Mouse (Mus musculus) left cerebral cortex, postnatal 14 days (tissue): ENCODE measurements around the gene Adamts13. TPM values are rescaled to one million over a fixed set of nuclear protein-coding genes. Genes with fewer than 3 reads are reported as not detected.

Experiments used
- DNase-seq, 2 experiments: peaks; one replicate each; pipeline ENCODE4 v3.0.0; 2021 to 2022; ENCODE audit warnings: low spot score in 2 of 2, mixed read lengths in 1 of 2
- intact Hi-C: fragments of 180-260 bp; cut with DNase I; formaldehyde crosslinking; loops from one replicate; pipeline ENCODE4 v1.15.1; 2025
- total RNA-seq, 2 experiments: library from RNA; stranded (reverse); gene quantifications; 2 replicates each; pipeline ENCODE4 v1.2.3; 2021

Adamts13 gene
- total RNA-seq, 2 experiments from 2014 or later = 2.0 to 2.7 TPM

- peak; percentile 96 for DNase-seq
- intact Hi-C loops = loop anchor here (1.0 to 5.0 kb wide), 2 partner anchors 45 to 47 kb away; partner anchors contain the start of genes Cacfd1, Surf1 and Surf2
Observed at GRCm38 (mm10) chr2:26963923-26964723, 9.1 kb upstream of the Adamts13 start, which contains the start of gene Rexo4. Gene Rexo4 (minus strand): TSS chr2:26964386.

- DNase-seq = no peak
- intact Hi-C loops = loop anchor here (1.0 to 5.0 kb wide), 2 partner anchors 44 to 48 kb away; partner anchors contain the start of genes Cacfd1, Surf1 and Surf2
Observed at GRCm38 (mm10) chr2:26964724-26965370, 8.4 kb upstream of the Adamts13 start.

GRCm38 (mm10) chr2:26967262-26967661 is 6.0 kb upstream of the Adamts13 start:
- intact Hi-C loops = no loop called here

GRCm38 (mm10) chr2:26973960-26974359 is 744 bp downstream of the Adamts13 start:
- DNase-seq = no peak
- intact Hi-C loops = no loop called here

More at GRCm38 (mm10) chr2:26967262-26967661, 6.0 kb upstream of the Adamts13 start:
- no peak for DNase-seq

- intact Hi-C loops = no loop called here
Observed at GRCm38 (mm10) chr2:26980361-26980760, 7.1 kb downstream of the Adamts13 start.

GRCm38 (mm10) chr2:26984179-26984578 is 11.0 kb downstream of the Adamts13 start:
- intact Hi-C loops = no loop called here
- no peak for DNase-seq

More at GRCm38 (mm10) chr2:26980361-26980760, 7.1 kb downstream of the Adamts13 start:
- DNase-seq = no peak

- intact Hi-C loops = no loop called here
- DNase-seq = no peak
Observed at GRCm38 (mm10) chr2:26984640-26985039, 11.4 kb downstream of the Adamts13 start.

GRCm38 (mm10) chr2:26993936-26994335 is 20.7 kb downstream of the Adamts13 start:
- DNase-seq = no peak
- intact Hi-C loops = no loop called here

- intact Hi-C loops = no loop called here
- DNase-seq = no peak
Observed at GRCm38 (mm10) chr2:26997498-26997897, 24.3 kb downstream of the Adamts13 start.

GRCm38 (mm10) chr2:26997993-26998392 is 24.8 kb downstream of the Adamts13 start:
- no peak for DNase-seq
- intact Hi-C loops = no loop called here

- peak; percentile 35 to 58 for DNase-seq
- intact Hi-C loops = no loop called here
Observed at GRCm38 (mm10) chr2:27006255-27006654, 33.0 kb downstream of the Adamts13 start.

- DNase-seq = no peak
- intact Hi-C loops = no loop called here
Observed at GRCm38 (mm10) chr2:27007701-27008100, 34.5 kb downstream of the Adamts13 start.

GRCm38 (mm10) chr2:27009714-27010244 is 36.6 kb downstream of the Adamts13 start, which contains the start of gene Cacfd1:
Gene Cacfd1 (plus strand): TSS chr2:27009926.
- DNase-seq = peak; percentile 81 to 82
- intact Hi-C loops = loop anchor here (1.0 kb wide), 1 partner anchor 45 kb away; the partner anchor contains the start of gene Rexo4

GRCm38 (mm10) chr2:27017802-27018201 is 44.6 kb downstream of the Adamts13 start:
- intact Hi-C loops = no loop called here
- DNase-seq = peak; percentile 76 to 80

- DNase-seq = no peak
- intact Hi-C loops = no loop called here
Observed at GRCm38 (mm10) chr2:27019530-27019929, 46.3 kb downstream of the Adamts13 start.

GRCm38 (mm10) chr2:27021103-27021502 is 47.9 kb downstream of the Adamts13 start:
- DNase-seq = no peak
- intact Hi-C loops = loop anchor here (10.0 kb wide), 1 partner anchor 106 kb away; the partner anchor contains the start of genes Med22, Rpl7a, Surf1 and Surf2

- intact Hi-C loops = loop anchor here (10.0 kb wide), 1 partner anchor 108 kb away; the partner anchor contains the start of genes Med22, Rpl7a, Surf1 and Surf2
- no peak for DNase-seq
Observed at GRCm38 (mm10) chr2:27022612-27023011, 49.4 kb downstream of the Adamts13 start.

- intact Hi-C loops = loop anchor here (10.0 kb wide), 1 partner anchor 109 kb away; the partner anchor contains the start of genes Med22, Rpl7a, Surf1 and Surf2
- peak in 1 of 2 experiments; percentile 29 for DNase-seq
Observed at GRCm38 (mm10) chr2:27024136-27024535, 50.9 kb downstream of the Adamts13 start.

- intact Hi-C loops = loop anchor here (10.0 kb wide), 1 partner anchor 111 kb away; the partner anchor contains the start of genes Med22, Rpl7a, Surf1 and Surf2
- DNase-seq = no peak
Observed at GRCm38 (mm10) chr2:27025545-27025944, 52.3 kb downstream of the Adamts13 start.
